Mouse (Mus musculus) G1E (cell line): Measurements from ENCODE around the gene Zfp324.

Experiments used
- CTCF ChIP-seq: IDR thresholded peaks from 2 replicates; pipeline ENCODE4 v1.5.1; 2012; ENCODE audit warnings: low read depth, low read length, inconsistent platforms, mixed read lengths
- TAL1 ChIP-seq: conservative IDR thresholded peaks from 2 replicates; pipeline ENCODE4 v1.6.1; 2012; ENCODE audit warnings: low read depth, low read length, inconsistent platforms, mixed read lengths

DNA sequence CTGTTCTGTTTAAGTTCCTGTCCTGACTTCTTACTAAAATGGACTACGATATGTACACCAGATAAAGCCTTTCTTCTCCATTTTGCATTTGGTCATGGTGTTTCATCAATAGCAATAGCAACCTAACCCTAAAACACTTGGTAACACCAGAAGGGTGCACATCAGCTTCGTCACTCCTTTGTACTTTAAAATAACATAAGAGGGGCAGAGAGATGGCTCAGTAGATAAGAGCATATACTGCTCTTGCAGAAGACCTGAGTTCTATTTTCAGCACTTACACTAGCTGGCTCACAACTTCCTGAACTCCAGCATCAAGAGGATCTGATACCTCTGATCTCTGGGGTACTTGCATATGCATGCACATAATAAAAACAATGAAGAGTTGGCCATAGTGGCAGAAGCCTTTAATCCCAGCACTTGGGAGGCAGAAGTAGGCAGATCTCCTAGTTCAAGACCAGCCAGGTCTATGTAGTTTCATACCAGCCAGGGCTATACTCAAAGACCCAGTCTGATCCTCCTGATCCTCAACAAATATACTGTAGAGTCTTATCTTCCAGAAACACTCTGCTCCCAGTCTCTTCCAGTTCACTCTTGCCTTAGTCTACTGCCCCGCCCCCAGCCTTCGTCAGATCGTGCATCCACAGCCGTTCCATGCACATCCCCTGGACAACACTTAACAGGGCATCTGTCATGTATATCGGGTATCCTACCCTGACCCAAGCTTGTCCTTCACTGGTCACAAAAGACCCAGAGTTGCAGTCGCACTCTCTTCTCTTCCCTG is 22.0 kb downstream of the Zfp324 start:
- no peak for TF ChIP-seq TAL1
- no peak for TF ChIP-seq CTCF
